Mouse (Mus musculus) lung, postnatal 14 days (tissue): ENCODE results near the gene Bahcc1.
A peak's percentile ranks its signal among the peaks of the same experiment; 100 is the strongest.

Experiments
- DNase-seq: peaks from one replicate; pipeline ENCODE4 v3.0.0; 2021

The Bahcc1 gene

DNA sequence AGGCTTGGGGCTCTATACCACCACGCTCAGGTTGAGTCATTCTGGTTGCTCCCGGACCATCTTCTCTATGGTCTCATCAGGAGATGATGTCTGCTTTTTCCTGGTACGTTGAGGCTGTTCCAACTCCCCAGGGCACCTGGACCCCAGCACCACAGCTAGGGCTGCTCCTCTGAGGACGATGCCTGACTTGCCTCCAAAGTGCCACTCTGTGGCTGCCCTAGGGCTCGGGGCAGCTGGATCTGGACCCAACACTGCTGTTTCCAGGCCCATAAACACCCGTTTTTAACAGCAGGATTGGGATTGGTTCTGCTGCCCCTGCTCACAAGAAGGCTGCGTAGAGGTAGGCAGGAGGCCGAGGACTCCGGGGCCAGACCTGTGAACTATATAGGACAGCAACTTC lies 70.4 kb downstream of the Bahcc1 start:
- no peak for DNase-seq

DNA sequence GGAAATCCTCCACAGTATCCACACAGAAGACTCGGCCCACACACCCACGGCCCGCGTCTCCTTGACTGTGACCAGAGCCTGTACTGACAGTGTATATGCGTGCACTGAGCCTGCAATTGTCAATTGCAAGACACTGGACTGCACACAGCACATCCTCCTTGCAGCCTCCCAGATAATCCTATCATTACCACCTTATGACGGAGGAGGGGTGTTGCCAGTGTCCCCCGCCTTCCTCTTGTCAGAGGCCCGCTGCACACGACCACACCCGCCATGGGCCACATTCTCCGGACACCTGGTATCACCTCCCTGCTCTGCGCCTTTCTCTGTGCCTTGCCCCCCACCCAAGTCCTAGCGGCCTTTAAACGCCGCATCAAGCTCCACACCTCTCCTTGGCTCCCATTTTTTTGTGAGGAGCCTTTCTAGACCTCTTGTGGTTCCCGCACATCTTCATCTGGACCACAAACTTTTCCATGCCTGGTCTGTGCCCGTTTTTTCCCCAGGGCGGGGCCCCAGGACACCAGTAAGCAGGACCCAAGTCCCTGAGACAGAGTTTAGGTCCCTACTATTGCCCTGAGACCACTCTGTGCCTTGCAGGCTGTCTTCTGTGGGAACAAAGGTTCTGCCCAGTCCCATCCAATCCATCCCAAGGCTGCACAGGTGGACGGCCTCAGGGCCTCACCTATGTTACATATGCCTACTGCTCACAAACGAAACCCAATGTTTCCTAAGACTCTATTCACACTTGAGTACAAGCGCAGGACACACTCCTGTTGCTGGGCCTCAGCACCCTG lies 71.0 kb downstream of the Bahcc1 start:
- DNase-seq = no peak

DNA sequence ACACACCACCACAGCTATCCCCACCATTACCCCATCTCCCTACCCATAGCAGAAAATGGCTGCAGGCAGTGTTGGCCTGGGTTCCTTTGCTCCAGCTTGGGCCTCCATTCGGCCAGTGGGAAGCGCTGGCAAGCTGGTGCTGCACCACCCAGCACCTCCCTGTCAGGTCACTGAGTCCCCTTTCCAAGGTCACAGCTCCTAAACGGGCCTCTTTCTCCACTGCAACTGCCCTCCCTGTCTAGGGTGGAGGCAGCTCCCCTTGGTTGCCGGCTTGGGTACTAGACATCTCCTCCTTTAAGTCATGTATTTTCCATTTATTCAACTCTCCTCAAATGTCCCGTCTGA lies 71.6 kb downstream of the Bahcc1 start:
- DNase-seq = no peak

DNA sequence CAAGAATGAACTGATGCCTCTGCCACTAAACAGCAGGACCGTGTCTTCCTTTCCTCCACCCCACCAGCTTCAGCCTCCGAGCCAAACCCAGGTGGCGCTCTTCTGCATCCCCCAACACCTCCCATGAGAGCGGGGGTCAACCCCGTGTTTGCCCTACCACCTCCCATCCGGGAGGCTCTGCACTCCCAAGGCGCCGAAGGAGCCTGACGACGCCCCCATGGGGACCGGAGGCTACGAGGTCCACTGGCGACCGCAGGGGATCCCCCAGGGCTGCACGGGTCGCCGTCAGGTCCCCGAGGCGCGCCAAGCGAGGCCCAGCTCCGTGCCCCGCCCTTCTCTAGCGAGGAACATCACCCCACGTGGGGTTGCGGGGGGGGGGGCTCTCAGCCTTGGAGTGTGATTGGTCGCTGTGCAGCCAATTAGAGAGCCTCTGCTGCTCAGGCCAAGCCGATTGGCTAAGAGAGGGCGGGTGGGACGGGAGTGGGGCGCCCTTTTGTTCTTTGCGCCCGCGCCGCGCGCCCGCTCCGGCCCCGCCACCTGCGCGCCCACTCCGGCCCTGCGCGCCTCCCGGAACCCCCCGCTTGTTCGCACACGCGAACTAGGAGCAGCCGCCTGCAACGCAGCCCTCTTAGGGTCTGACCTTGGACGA lies 72.3 kb downstream of the Bahcc1 start:
- peak; percentile 87 for DNase-seq

DNA sequence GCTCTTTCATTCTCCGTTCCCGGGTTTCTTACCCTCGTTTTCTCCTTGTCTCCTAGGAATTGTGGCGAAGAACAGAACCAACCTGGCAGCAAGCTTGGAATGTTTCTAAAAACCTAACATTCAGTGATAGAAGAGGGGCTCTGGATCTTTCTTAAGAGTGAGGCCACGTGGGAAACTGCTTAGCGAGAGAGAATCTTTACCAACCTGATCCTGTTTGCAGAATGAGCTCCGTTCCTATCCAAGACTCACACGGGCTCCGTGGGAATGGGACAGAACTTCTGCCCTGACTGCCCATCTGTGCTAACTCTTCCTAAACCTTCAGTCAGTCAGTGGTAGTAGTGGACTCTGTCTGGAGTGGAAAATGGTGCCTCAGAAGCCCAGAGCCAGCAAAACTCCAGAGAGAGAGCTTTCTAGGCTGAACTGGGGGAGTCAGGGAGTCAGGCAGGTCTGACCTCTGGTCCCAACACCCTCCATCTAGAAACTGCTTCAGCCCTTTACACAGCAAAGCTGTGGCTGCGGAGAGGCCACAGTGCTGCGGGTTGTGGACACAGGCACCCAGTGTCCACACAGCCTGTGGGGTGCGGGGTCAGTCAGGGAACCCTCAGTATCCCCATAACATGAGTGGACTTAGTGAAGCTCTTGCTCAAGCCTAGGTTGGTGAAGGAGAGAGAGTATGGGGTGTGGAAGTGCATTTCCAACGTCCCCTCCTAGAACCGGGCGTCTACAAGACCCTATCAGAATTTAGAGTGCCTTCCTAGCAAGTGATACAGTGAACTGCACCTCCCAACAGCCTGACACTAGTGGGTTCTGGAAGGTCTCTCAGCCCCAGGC lies 73.0 kb downstream of the Bahcc1 start:
- DNase-seq = no peak

DNA sequence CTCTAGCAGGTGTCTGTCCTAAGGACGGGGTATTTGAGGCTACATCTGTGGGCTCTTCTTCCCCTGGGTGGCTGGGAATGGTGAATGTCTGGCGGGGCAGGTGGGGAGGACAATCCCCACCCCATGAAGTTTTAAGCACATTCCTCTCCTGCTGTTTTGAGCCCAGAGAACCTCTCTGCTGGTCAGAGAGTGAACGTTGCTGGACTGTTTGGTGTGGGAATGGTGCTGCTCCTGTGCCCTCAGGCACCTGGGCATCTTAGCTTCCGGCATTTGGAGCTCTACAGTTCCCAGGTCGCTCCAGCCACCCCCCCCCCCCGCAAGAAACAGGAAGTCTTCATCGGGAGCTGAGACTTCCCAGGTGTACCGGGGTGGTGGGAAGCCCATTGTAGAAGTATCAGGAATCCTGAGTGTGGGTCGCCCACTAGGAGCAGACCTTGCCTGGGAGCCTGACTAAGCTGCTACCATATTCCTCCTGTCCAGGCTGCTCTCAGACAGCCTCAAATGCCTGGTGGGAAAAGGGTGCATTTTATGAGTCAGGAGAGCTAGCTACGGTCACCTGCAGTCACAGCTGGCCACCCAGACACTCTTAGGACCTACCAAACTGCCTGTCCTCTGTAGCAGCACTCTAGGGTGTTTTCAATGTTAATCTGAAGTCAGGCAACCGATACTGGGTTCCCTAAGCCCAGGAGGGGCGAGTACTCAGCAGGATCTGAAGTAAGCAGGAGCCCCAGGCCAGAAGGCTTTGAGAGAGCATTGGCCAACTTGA lies 73.8 kb downstream of the Bahcc1 start:
- no peak for DNase-seq

DNA sequence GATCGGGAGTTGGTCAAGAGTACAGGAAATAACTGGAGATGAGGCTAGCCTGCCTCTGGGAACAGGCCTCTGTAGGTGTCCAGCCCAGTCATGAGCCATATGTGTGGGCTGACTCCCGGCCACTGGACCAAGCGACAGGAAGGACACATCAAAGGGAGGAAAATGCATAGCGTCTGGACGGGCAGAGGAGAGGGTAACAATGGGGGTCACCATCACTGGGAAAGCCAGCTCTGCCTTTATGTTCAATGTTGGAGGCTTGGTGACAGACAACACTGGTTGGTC lies 74.3 kb downstream of the Bahcc1 start:
- DNase-seq = no peak

DNA sequence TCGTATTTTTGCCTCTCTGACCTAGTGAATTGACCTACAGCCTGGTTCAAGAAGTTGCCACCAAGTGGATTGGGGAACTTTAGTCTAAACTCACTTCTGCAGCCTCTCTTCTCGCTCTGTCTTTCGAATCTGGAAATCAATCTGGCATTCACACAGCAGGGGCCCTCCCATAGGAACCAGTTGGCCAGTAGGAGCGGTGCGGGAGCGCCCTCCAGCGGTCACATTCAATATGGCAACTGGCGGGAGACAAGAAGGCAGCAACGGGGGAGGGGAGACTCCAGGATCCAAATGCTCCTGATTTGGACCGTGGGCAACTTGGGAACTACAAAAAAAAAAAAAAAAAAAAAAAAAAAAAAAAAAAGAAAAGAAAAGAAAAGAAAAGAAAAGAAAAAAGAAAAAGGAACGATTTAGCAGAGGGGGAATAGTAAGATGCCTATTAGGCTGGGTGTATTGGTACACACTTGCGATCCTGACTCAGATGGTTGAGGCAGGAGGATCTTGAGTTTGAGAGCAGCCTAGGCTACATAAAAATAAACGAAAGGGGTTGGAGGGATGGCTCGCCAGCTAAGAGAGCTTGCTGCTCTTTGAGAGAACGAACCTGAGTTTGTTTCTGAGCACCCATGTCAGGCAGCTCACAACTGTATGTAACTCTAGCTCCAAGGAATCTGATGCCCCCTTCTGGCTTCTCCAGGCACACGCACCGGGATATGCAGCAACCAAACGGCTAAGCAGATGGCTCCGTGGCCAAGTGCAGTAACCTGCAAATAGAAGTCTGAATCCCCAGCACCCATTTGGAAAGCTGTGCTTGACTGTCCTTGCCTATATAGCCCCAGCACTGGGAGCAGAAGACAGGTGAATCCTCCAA lies 75.1 kb downstream of the Bahcc1 start:
- peak; percentile 98 for DNase-seq

DNA sequence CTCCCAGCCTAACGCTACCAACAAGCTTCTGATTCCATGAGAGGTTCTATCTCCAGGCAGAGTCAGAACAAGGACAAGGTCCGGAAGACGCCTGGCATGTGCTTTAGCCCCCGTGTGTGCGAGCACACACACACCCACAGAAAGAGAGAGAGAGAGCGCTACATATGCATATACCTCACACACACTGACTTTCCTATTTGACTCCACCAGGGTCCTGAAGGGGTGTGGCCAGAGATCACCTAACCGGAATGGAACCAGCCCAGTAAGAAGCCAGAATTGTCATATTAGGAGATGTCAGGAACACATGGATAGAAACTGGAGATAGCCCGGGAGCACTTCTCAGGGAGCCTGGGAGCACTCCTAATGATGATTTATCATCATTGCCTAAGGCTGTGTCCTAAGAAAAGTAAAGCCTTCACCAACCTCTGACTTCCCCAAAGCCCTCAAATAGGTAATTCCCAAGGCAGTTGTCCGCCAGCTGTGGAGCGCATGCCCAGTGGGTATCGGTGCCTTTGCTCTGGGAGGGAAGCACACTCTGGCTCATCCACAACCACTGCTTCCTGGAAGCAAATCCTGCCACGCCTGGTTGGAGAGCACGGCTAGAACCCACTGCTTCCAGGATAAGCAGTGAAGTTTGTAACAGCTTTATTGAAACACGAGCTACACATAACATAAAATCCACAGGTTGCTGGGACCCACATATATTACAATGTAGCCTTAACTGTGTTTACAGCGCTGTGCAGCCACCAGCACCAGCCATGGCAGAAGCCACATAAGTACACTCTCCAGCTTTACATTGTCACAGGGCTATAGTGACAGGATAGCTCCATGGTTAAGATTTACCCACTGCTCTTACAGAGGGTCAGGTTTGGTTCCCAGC lies 75.9 kb downstream of the Bahcc1 start:
- no peak for DNase-seq

DNA sequence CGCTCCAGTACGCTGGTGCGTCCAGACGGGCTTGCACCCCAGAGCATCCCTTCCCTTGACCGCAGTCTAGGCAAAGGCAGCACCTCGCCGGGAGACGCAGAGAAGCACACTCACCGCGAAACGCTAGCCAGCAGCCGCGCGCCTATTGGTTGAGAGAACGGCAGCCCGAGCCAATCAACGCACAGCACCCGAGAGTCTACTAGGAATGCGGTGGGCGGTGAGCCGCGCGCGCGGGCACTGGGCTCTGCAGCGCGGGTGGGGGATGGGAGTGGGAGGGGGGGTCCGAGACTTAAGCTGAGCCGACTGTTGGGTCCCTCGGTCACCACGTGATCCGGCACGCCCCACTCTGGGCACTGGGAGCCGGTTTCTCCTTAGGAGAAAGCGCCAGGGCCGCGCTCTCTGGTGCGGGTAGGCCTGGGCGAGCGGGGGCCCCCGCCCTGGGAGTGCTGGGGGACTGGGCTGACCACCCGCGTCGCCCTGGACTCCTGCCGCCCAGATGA lies 78.1 kb downstream of the Bahcc1 start:
- DNase-seq = peak; percentile 92

DNA sequence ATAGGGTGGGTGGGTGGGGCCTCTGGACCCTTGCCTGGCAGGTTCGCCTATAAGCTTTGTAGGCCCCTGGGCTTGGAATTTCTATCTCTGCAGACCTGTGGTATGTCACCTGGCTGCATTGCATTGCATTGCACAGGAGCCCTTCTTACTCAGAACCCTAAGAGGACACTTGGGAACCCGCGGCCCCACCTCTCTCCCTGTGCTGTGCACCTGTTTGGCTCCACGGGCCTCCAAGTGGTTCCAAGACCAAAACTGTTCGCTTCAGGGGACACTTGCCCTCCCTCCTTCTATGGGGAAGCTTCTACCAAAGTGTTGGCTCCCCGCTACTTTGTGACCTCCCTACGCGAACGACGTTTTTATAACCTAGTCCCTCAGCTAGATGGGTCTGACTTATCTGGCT lies 78.8 kb downstream of the Bahcc1 start:
- DNase-seq = peak; percentile 51

DNA sequence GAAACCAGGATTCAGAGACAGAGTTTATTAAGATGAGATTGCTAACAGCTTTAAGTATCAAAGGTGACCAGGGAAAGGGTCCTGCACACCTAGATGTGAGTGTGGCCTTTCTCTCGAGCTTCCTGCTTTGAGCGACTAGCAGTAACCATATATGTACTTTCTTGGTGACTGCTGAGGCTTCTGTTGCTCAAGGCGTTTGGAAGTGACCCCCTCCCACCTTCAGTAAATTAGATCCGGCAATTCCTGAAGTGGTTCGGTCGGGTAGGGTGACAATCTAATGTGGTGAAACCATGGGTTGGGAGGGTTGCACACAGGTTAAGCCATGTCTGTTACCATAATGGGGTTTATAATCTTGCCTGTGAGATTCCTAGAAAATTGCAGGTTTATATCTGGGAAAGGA lies 79.3 kb downstream of the Bahcc1 start:
- no peak for DNase-seq

DNA sequence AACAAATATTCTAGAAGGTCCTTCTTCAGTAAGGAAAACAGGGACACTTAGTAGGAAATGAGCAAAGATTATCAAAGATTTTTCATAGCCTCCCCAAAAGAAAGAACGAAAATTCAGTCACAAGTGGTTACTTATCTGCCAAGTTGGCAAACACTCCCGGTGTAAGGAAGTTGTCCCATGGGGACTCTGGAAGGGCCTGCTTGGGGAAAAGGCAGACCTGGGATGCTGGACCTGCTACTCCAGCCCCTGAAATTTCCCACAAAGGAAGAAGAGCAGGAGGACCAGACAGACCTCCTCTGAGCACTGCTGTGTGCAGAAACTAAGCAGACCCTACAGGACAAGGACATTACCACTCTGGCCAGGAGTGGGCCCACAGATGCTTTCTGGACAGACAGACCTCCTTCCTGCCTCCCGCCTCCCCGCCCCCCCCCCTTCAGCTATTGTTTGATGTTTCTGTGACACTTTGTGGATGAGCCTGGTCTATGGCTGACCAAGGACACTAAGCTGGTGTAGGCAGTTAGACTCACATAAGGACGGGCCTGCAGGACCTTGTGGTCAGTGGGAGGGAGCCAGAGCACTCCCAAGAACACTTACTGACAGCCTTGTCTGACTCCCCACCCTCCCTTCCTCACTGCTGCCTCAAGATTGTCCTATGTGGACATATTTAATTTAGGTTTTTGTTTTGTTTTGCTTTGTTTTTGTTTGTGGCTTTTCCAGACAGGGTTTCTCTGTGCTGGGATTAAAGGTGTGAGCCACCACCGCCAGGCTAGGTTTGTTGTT lies 81.3 kb downstream of the Bahcc1 start:
- no peak for DNase-seq

DNA sequence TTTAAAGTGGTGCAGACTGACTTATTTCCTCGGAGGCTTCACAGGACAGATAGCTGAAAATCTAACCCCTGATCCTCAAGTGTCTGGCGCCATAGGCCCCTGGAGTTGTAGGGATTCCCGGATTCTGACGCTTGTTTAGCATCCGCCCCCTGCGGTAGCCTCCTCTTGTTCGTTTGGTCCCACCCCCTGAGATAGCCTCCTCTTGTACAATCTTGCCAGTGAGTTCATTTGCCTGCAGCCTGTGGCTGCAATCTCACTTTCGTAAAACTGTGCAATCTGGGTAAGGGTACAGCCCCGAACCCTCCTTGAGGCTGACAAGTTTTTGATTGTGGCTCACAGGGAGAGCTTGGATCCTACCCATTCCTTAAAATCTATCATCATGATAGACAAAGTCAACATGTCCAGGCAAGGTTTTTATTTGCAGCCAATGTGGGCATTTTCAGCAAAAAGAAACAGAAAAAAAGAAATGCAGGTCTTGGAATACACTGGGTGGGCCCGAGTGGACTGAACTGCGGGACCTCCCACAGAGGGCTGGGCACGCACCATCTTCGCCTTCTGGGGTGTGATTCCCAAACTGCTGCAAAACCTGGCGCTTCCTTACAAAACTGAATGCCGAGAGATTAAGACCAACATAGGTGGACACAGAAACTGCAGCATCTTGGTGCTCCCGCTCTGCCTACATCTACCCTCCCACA lies 82.1 kb downstream of the Bahcc1 start:
- no peak for DNase-seq

DNA sequence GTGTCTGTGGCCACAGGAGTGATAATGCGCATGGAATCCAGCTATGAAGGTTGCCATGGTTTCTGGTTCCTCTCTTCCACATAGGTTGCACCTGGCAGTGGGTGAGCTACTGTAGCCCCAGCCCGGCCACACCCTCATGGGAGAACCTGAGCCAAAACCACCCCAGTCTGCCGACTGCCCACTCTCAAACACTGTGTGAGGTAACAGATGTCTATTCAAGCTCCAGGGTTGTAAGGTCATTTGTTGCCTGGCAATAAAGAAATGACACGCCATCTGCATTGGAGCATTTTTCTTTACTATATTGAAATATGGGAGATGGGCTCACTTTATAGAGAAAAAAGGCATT lies 82.6 kb downstream of the Bahcc1 start:
- no peak for DNase-seq

DNA sequence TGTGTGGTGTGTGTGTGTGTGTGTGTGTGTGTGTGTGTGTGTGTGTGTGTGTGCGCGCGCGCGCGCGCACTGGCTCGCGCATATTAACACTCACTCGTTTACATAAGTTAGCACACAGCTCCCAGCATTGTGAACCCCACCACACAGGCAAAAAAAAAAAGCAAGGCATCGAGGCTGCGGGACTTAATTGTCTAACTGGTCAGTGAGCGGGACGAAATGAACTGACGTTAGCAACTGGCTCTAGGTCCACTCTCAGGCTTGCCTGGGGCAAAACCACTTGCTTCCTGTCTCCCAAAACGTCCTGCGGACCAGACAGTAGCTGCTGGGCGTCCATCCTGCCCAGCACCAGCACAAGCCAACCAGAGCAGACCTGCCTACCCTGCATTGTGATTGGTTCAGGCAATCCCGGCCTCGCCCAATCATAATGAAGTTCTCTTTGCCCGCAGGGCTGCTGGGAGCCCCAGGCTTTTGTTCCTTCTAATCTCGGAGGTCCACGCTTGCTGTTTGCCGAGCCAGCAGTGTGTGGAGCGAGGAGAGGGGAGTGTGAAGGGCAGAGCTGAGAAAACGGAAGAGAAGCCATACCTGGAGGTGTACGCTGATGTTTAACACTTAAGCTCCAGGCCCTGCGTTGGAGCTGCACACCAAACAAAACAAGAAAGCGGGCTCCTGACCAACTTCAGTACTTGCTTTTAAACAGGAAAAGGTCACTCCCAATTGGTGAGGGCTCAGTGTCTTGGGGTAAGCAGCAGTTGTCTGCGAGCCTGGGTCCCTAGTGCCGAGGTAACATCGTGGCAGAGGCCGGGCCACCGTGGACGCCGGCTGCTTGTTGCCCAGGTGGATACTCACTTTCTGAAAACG lies 83.3 kb downstream of the Bahcc1 start:
- peak; percentile 89 for DNase-seq

DNA sequence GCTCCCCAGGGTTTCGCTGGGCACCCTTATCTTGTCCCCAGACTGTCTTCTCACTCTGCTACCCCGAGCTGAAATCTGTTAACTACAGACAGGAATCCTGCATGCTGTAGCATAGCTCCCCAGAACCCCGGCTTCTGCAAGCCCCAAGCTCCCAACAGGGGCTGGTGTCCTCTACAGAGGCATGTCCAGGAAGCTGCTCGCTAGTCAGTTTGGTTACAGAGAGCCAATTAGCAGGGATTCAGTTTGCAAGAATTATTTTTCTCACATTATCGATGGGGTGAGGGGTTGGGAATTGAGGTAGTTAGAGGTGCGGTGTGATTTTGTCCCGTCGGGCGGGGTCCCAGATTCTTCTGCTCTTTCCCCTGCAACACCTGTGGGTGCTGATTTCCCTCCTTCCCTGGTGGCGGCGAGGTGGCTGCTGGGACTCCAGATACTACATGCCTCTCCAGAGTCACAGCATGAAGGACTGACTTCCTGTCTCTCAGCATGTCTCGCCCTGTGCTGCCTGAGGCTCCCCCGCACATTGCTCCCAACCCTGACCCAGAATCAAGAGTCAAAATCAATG lies 84.0 kb downstream of the Bahcc1 start:
- DNase-seq = peak; percentile 45

DNA sequence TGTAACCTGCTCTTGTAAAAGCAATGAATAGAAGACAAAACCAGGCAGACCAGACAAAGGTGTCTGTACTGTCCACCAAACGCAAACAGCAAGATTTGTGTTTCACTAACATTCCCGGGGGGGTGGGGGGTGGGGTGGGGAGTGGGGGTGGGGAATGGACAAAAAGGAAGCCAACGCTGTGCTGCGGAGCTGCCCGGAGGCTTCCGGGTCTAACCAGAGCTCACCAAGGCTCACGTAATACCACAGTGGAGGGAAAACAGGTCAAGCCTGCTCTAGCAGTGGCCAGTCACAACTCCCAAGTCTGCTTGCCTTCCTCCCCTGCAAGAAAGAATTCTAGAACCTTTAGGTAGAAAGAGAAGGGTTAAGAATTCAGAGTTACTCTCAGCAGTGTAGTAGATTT lies 84.7 kb downstream of the Bahcc1 start:
- no peak for DNase-seq
